Mouse (Mus musculus) megakaryocyte, embryonic 14.5 days (primary cell): ENCODE measurements around the gene Mfsd5. TPM values are rescaled to one million over a fixed set of nuclear protein-coding genes. Genes with fewer than 3 reads are reported as not detected.
A peak's percentile ranks its signal among the peaks of the same experiment; 100 is the strongest.

ENCODE experiments used
- H3K27me3 ChIP-seq: replicated peaks from 2 replicates; pipeline ENCODE3; 2012; ENCODE audit warnings: inconsistent platforms
- H3K36me3 ChIP-seq: replicated peaks from 2 replicates; pipeline ENCODE3; 2012; ENCODE audit warnings: low read length, inconsistent platforms, mixed read lengths
- H3K4me1 ChIP-seq: 2 replicates; pipeline ENCODE4 v1.6.1; 2012; ENCODE audit warnings: inconsistent platforms
- H3K4me3 ChIP-seq: replicated peaks from 2 replicates; pipeline ENCODE3; 2012; ENCODE audit warnings: moderate library complexity, mild to moderate bottlenecking, inconsistent platforms
- H3K9me3 ChIP-seq: 2 replicates; pipeline ENCODE4 v1.6.1; 2012; ENCODE audit warnings: inconsistent platforms
- FLI1 ChIP-seq: IDR thresholded peaks from 2 replicates; pipeline ENCODE4 v1.6.1; 2012; ENCODE audit warnings: low read length, inconsistent platforms, mixed read lengths
- GATA1 ChIP-seq: IDR thresholded peaks from 3 replicates; pipeline ENCODE4 v1.6.1; 2012; ENCODE audit warnings: mixed read lengths, low read length, inconsistent platforms, borderline replicate concordance
- polyA plus RNA-seq: library from polyadenylated mRNA; stranded (reverse); fragments of >175 nt; gene quantifications from 2 replicates; pipeline ENCODE4 v1.2.3, GENCODE M21; 2012; ENCODE audit warnings: low replicate concordance; ENCODE audit not compliant: insufficient read depth

Gene Mfsd5
- polyA plus RNA-seq, 1 experiment = 109 TPM

- Histone ChIP-seq H3K27me3 (no peaks in the 10 kb centered on the region), H3K9me3 (no peaks in the 10 kb centered on the region), H3K36me3 (peaks cover 64% of the 10 kb centered on the region), H3K4me3 (peak overlapping the region; percentile 64), H3K4me1 (peaks cover 79% of the 10 kb centered on the region)
- TF ChIP-seq FLI1 = no peak
- TF ChIP-seq GATA1 = no peak
Measured at GRCm38 (mm10) chr15:102240607-102241006, 38.6 kb upstream of the Mfsd5 start.

GRCm38 (mm10) chr15:102242404-102243228 lies 36.6 kb upstream of the Mfsd5 start:
- no peaks in the 10 kb centered on the region for H3K27me3 ChIP-seq
- no peak for TF ChIP-seq FLI1
- no peak for TF ChIP-seq GATA1
- H3K36me3 ChIP-seq = peaks cover 47% of the 10 kb centered on the region
- H3K9me3 ChIP-seq = no peaks in the 10 kb centered on the region
- H3K4me3 ChIP-seq = peak overlapping the region; percentile 95
- H3K4me1 ChIP-seq = peaks cover 88% of the 10 kb centered on the region

GRCm38 (mm10) chr15:102243229-102244190 lies 35.7 kb upstream of the Mfsd5 start:
- TF ChIP-seq GATA1 = no peak
- TF ChIP-seq FLI1 = no peak
- H3K4me3 ChIP-seq = peak overlapping the region; percentile 95
- no peaks in the 10 kb centered on the region for H3K9me3 ChIP-seq
- peaks cover 4% of the 10 kb centered on the region for H3K27me3 ChIP-seq
- H3K4me1 ChIP-seq = peaks cover 95% of the 10 kb centered on the region
- peaks cover 38% of the 10 kb centered on the region for H3K36me3 ChIP-seq

- Histone ChIP-seq H3K4me3 (peak overlapping the region; percentile 95), H3K9me3 (no peaks in the 10 kb centered on the region), H3K27me3 (peaks cover 12% of the 10 kb centered on the region), H3K36me3 (peaks cover 28% of the 10 kb centered on the region), H3K4me1 (peaks cover 92% of the 10 kb centered on the region)
- TF ChIP-seq GATA1 (no peak), FLI1 (no peak)
Measured at GRCm38 (mm10) chr15:102244306-102245191, 34.7 kb upstream of the Mfsd5 start.

GRCm38 (mm10) chr15:102245461-102245881 lies 33.8 kb upstream of the Mfsd5 start:
- Histone ChIP-seq H3K36me3 (peaks cover 20% of the 10 kb centered on the region), H3K4me3 (peak overlapping the region; percentile 95), H3K9me3 (no peaks in the 10 kb centered on the region), H3K27me3 (peaks cover 21% of the 10 kb centered on the region), H3K4me1 (peaks cover 88% of the 10 kb centered on the region)
- TF ChIP-seq FLI1 (no peak), GATA1 (no peak)

GRCm38 (mm10) chr15:102245891-102246741 lies 33.1 kb upstream of the Mfsd5 start:
- H3K36me3 ChIP-seq = peaks cover 14% of the 10 kb centered on the region
- no peaks in the 10 kb centered on the region for H3K9me3 ChIP-seq
- no peak for TF ChIP-seq FLI1
- TF ChIP-seq GATA1 = no peak
- peak overlapping the region; percentile 95 for H3K4me3 ChIP-seq
- H3K4me1 ChIP-seq = peaks cover 82% of the 10 kb centered on the region
- peaks cover 27% of the 10 kb centered on the region for H3K27me3 ChIP-seq

GRCm38 (mm10) chr15:102246866-102247251 lies 32.4 kb upstream of the Mfsd5 start:
- H3K36me3 ChIP-seq = peaks cover 6% of the 10 kb centered on the region
- peaks cover 74% of the 10 kb centered on the region for H3K4me1 ChIP-seq
- peaks cover 35% of the 10 kb centered on the region for H3K27me3 ChIP-seq
- no peaks in the 10 kb centered on the region for H3K9me3 ChIP-seq
- no peak for TF ChIP-seq GATA1
- no peak for TF ChIP-seq FLI1
- peak overlapping the region; percentile 95 for H3K4me3 ChIP-seq
